Mouse (Mus musculus) urinary bladder, postnatal 14 days (tissue): ENCODE measurements at regions not wholly inside any gene's neighbourhood (a gene's known extent, or its start where the extent isn't known, plus 50 kb on each side); places are given as distances from the start of the nearest gene placed in this dataset.

ENCODE experiments used
- DNase-seq: peaks from one replicate; pipeline ENCODE4 v3.0.0; 2021; ENCODE audit warnings: low spot score

GRCm38 (mm10) chr17:29775836-29776235, 59.0 kb upstream of the Ccdc167 start:
- no peak for DNase-seq

DNA sequence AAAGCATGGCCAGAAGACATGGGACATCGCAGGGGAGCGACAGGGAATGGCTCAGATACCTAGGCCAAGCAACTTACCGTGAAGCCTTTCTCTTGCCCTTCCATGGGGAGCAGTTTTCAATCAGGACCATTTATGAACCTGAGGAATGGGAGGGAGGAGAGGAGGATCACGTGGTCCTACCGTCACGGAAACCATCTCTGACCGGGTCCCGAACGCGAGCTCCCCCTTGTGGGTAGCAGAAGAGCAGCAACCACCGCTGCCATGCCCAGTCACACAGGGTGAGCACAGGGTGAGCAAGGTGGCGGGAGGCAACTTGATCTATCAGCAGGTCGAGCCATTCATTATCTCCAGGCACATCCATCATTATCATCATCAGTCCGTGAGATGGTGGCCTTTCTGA, 56.5 kb upstream of the Ccdc167 start:
- peak; percentile 61 for DNase-seq

GRCm38 (mm10) chr17:29770914-29771313, 54.1 kb upstream of the Ccdc167 start:
- no peak for DNase-seq

GRCm38 (mm10) chr17:29769631-29770030, 52.8 kb upstream of the Ccdc167 start:
- no peak for DNase-seq

DNA sequence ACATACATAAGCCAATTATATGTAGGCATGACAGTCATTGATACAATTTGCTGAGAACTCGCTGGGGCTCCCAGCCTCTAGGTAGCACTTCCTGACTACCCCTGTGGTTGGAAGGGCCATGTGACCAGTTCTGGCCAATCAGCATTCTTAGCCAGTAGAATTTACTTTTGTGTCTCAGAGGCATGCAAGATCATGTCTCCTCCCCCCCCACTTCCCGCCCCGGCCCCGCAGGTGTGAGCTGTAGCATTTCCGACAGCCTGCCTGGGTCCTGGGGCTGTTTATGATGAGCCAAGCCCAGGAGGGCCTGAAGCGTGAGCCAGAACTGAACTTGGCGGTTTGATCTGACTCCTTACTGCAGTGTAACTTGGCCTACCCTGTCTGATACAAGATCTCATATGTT, 52.3 kb upstream of the Ccdc167 start:
- peak; percentile 58 for DNase-seq

DNA sequence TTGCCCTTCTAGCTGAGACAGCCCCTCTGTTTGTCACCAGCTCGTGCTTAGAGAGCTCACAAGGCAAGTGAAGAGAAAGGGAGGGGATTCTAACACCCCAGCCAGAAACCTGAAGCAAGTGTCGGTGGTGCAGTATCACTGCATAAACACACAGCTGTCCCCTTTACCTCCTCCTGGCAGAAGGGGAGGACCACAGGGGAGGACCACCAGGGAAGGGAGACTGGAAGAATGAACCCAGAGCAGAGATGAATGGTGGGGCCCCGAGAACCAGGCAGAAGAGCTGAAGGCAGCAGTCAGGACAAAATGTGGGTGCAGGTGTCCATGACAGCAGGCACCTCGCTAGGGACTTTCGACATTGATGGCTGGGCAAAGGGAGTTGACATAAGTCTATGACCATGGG, 51.8 kb upstream of the Ccdc167 start:
- DNase-seq, result no peak
